Mouse (Mus musculus) lung, postnatal 0 days (tissue): ENCODE measurements at regions not wholly inside any gene's neighbourhood (a gene's known extent, or its start where the extent isn't known, plus 50 kb on each side); places are given as distances from the start of the nearest gene placed in this dataset.
A peak's percentile ranks its signal among the peaks of the same experiment; 100 is the strongest.

Source experiments
- ATAC-seq: fragments of 200-750 bp; cut with Nextera tagmentation; 2 replicates; pipeline ENCODE4 v1.8.0; 2017; ENCODE audit warnings: moderate library complexity
- DNase-seq: peaks from one replicate; pipeline ENCODE4 v3.0.0-alpha.2; 2016; ENCODE audit warnings: low spot score
- H3K27ac ChIP-seq: fragments of 300-500 bp; sonication (generic); 2 replicates; pipeline ENCODE4 v1.5.1; 2014; ENCODE audit warnings: antibody characterized with exemption, mild to moderate bottlenecking, low read length, mixed read lengths
- H3K27me3 ChIP-seq: fragments of 300-500 bp; sonication (generic); replicated peaks from 2 replicates; pipeline ENCODE4 v1.6.1; 2014; ENCODE audit warnings: low read length, mixed read lengths; ENCODE audit not compliant: insufficient read depth
- H3K36me3 ChIP-seq: fragments of 300-500 bp; sonication (generic); 2 replicates; pipeline ENCODE4 v1.6.1; 2014; ENCODE audit warnings: low read length, mixed read lengths; ENCODE audit not compliant: insufficient read depth
- H3K4me1 ChIP-seq: fragments of 300-500 bp; sonication (generic); 2 replicates; pipeline ENCODE4 v1.6.1; 2014; ENCODE audit warnings: antibody characterized with exemption, low read depth, low read length, mixed read lengths; ENCODE audit not compliant: insufficient read depth
- H3K4me2 ChIP-seq: fragments of 300-500 bp; sonication (generic); replicated peaks from 2 replicates; pipeline ENCODE4 v1.6.1; 2014; ENCODE audit warnings: low read depth, mild to moderate bottlenecking, low read length, moderate library complexity, mixed read lengths
- H3K4me3 ChIP-seq: fragments of 300-500 bp; sonication (generic); 2 replicates; pipeline ENCODE4 v1.5.1; 2014; ENCODE audit warnings: low read depth, low read length
- H3K9ac ChIP-seq: fragments of 300-500 bp; sonication (generic); replicated peaks from 2 replicates; pipeline ENCODE4 v1.6.1; 2014; ENCODE audit warnings: low read depth, mild to moderate bottlenecking
- H3K9me3 ChIP-seq: fragments of 300-500 bp; sonication (generic); 2 replicates; pipeline ENCODE4 v1.6.1; 2016; ENCODE audit warnings: low read length, mixed read lengths
- CTCF ChIP-seq: IDR thresholded peaks from 2 replicates; pipeline ENCODE4 v1.5.1; 2016; ENCODE audit warnings: antibody characterized with exemption, mild to moderate bottlenecking
- EP300 ChIP-seq: IDR thresholded peaks from 2 replicates; pipeline ENCODE4 v1.6.1; 2016; ENCODE audit warnings: antibody characterized with exemption, mild to moderate bottlenecking, control low read depth
- WGBS: fragments of 180-500 bp; shearing (Covaris S2); extraction: QIAGEN DNeasy Blood & Tissue Kit; methylation state at CpG from one replicate; pipeline ENCODE4 v1.1.7; 2014; 5-methylcytosine and 5-hydroxymethylcytosine counted together

GRCm38 (mm10) chr5:64534371-64534770 lies 268.8 kb upstream of the Klf3 start:
- H3K4me1 ChIP-seq = no peaks in the 10 kb centered on the region
- H3K9ac ChIP-seq = no peak overlapping the region
- H3K4me2 ChIP-seq = no peak overlapping the region
- H3K27me3 ChIP-seq = no peaks in the 10 kb centered on the region
- TF ChIP-seq CTCF (no peak), EP300 (no peak)
- H3K4me3 ChIP-seq = no peak overlapping the region
- ATAC-seq (no peak), DNase-seq (no peak)
- H3K27ac ChIP-seq = no peak overlapping the region
- no peaks in the 10 kb centered on the region for H3K36me3 ChIP-seq
- no peaks in the 10 kb centered on the region for H3K9me3 ChIP-seq
- WGBS = 78% methylated on average over 4 of the region's 4 CpGs

GRCm38 (mm10) chr5:64534947-64535346 lies 268.2 kb upstream of the Klf3 start:
- H3K4me1 ChIP-seq = no peaks in the 10 kb centered on the region
- WGBS = 89% methylated on average over 6 of the region's 6 CpGs
- H3K27ac ChIP-seq = no peak overlapping the region
- H3K4me3 ChIP-seq = no peak overlapping the region
- no peaks in the 10 kb centered on the region for H3K27me3 ChIP-seq
- H3K9me3 ChIP-seq = no peaks in the 10 kb centered on the region
- no peaks in the 10 kb centered on the region for H3K36me3 ChIP-seq
- H3K9ac ChIP-seq = no peak overlapping the region
- DNase-seq = no peak
- H3K4me2 ChIP-seq = no peak overlapping the region
- TF ChIP-seq EP300 = no peak
- no peak for TF ChIP-seq CTCF
- ATAC-seq = no peak

DNA sequence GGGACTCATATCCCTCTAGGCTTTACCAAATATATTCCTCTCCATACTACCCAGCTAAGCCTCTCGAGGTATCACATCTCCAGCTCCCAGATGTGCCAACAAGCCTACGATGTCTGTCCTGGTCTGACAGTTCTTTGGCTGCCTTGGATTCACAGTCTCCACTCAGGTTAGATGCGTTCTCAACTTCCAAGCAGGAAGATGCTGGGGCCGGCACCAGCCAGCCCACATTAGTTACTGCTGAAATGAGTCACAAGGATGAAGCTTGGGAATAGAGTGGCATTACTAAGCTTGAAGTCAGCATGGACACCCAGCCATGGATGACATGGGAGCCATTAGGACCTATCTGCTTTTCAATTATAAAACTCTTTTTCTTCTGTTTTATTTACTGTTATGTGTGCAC lies 267.6 kb upstream of the Klf3 start:
- Histone ChIP-seq H3K4me2 (no peak overlapping the region), H3K27me3 (no peaks in the 10 kb centered on the region), H3K4me1 (no peaks in the 10 kb centered on the region), H3K9me3 (no peaks in the 10 kb centered on the region), H3K27ac (no peak overlapping the region), H3K9ac (no peak overlapping the region), H3K36me3 (no peaks in the 10 kb centered on the region), H3K4me3 (no peak overlapping the region)
- TF ChIP-seq EP300 (no peak), CTCF (no peak)
- no peak for DNase-seq
- no peak for ATAC-seq
- 91% methylated on average over 4 of the region's 4 CpGs for WGBS

GRCm38 (mm10) chr5:64536393-64537112 lies 266.6 kb upstream of the Klf3 start:
- Histone ChIP-seq H3K9ac (no peak overlapping the region), H3K4me2 (peak overlapping the region; percentile 32; the same call in 1 of the 2 replicates), H3K4me3 (no peak overlapping the region), H3K9me3 (no peaks in the 10 kb centered on the region), H3K36me3 (no peaks in the 10 kb centered on the region), H3K4me1 (no peaks in the 10 kb centered on the region), H3K27me3 (no peaks in the 10 kb centered on the region), H3K27ac (no peak overlapping the region)
- ATAC-seq (peak; percentile 96), DNase-seq (peak; percentile 94)
- TF ChIP-seq CTCF = no peak
- TF ChIP-seq EP300 = no peak; the same call in 1 of the 2 replicates
- 28% methylated on average over 20 of the region's 20 CpGs for WGBS

GRCm38 (mm10) chr5:64537113-64537780 lies 265.9 kb upstream of the Klf3 start:
- no peaks in the 10 kb centered on the region for H3K9me3 ChIP-seq
- no peaks in the 10 kb centered on the region for H3K27me3 ChIP-seq
- no peaks in the 10 kb centered on the region for H3K4me1 ChIP-seq
- H3K9ac ChIP-seq = no peak overlapping the region
- H3K4me2 ChIP-seq = no peak overlapping the region
- H3K36me3 ChIP-seq = no peaks in the 10 kb centered on the region
- 49% methylated on average over 10 of the region's 10 CpGs for WGBS
- DNase-seq (no peak), ATAC-seq (no peak)
- no peak overlapping the region for H3K27ac ChIP-seq
- no peak for TF ChIP-seq EP300
- TF ChIP-seq CTCF = no peak
- no peak overlapping the region for H3K4me3 ChIP-seq

DNA sequence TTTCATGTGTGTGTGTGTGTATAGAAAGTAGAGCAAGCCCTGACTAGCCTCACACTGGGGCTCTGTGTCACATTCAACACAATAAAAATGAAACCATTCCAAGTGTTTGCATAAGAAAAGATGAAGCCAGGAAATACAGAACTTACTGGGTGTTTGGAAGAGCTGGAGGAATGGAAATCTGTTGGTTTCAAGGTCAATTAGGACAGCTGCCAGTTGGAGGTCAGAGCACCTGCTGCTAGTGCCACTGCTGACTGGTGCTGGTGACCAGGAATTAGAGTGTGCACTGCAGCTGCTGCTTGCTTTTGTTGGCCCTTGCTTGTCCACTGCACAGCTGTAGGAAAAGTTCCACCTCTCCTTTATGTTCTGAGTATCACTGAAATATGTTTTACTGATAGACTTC lies 261.4 kb upstream of the Klf3 start:
- Histone ChIP-seq H3K4me1 (no peaks in the 10 kb centered on the region), H3K9ac (no peak overlapping the region), H3K36me3 (no peaks in the 10 kb centered on the region), H3K4me3 (no peak overlapping the region), H3K4me2 (no peak overlapping the region), H3K27ac (no peak overlapping the region), H3K9me3 (no peaks in the 10 kb centered on the region), H3K27me3 (no peaks in the 10 kb centered on the region)
- no peak for TF ChIP-seq EP300
- no peak for TF ChIP-seq CTCF
- no peak for ATAC-seq
- no peak for DNase-seq
